Mouse (Mus musculus): ENCODE measurements around the gene Tlr12. TPM values are rescaled to one million over a fixed set of nuclear protein-coding genes. Genes with fewer than 3 reads are reported as not detected.

Gene Tlr12
- total RNA-seq, 1 experiment from 2014 or later: 0.25 TPM

GRCm38 (mm10) chr4:128579182-128579581 lies 39.2 kb downstream of the Tlr12 start:
- ATAC-seq (replicated peaks in 1 of 2; ENCODE audit: insufficient read depth in 1 of 2, low FRiP score in 2 of 2, low TSS enrichment in 1 of 2, low read depth in 1 of 2, poor library complexity in 2 of 2, severe bottlenecking in 2 of 2): no peak

DNA sequence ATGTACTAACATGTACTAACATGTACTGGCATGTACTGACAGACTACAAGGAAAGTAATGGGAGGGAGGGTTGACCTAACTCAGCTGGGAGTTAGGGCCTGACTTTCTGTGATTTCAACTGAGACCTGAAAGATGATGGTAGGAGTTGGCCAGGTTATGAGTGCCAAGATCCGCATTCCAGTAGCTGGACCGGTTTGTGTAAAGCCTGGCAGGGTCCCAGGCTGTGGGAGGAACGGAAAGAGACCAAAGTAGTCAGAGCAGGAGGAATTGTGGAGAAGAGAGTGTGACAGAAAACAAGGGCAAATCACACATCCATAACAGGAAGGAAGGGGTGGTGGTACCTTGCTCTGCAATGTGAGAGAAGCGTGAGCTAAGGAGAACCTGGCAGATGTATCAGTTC lies 42.6 kb downstream of the Tlr12 start:
- ATAC-seq (replicated peaks in 1 of 2; ENCODE audit: insufficient read depth in 1 of 2, low FRiP score in 2 of 2, low TSS enrichment in 1 of 2, low read depth in 1 of 2, poor library complexity in 2 of 2, severe bottlenecking in 2 of 2): no peak

Other genes starting within 250 kb of the Tlr12 start
- gene Zscan20, start 8.5 kb downstream of the Tlr12 start, total RNA-seq (2017): 3.7 and 4.7 TPM in 2 replicates
- 15.8 and 18.8 TPM in 2 replicates for gene Phc2, start 36.1 kb upstream of the Tlr12 start, total RNA-seq (2017)
- not detected in 2 replicates for gene A3galt2, start 136.7 kb upstream of the Tlr12 start, total RNA-seq (2017)
- 7.8 and 8.5 TPM in 2 replicates for gene Zfp362, start 187.4 kb upstream of the Tlr12 start, total RNA-seq (2017)

Data from hematopoietic stem cell, adult 5-6 weeks (primary cell).